Mouse (Mus musculus) forebrain, embryonic 10.5 days (tissue): Measurements from ENCODE around the gene Caln1. TPM values are rescaled to one million over a fixed set of nuclear protein-coding genes. Genes with fewer than 3 reads are reported as not detected.

Experiments used
- DNase-seq: peaks from one replicate; pipeline ENCODE4 v3.0.0-alpha.2; 2017; ENCODE audit warnings: low spot score; ENCODE audit errors: extremely low spot score
- H3K27ac ChIP-seq: fragments of 300-500 bp; sonication (generic); 2 replicates; pipeline ENCODE4 v1.5.1; 2016; ENCODE audit warnings: mild to moderate bottlenecking
- H3K27me3 ChIP-seq: fragments of 300-500 bp; sonication (generic); 2 replicates; pipeline ENCODE4 v1.6.1; 2016; ENCODE audit warnings: mild to moderate bottlenecking; ENCODE audit not compliant: poor library complexity, severe bottlenecking
- H3K36me3 ChIP-seq: fragments of 300-500 bp; sonication (generic); replicated peaks from 2 replicates; pipeline ENCODE4 v1.6.1; 2016; ENCODE audit warnings: mild to moderate bottlenecking, moderate library complexity
- H3K4me1 ChIP-seq: fragments of 300-500 bp; sonication (generic); 2 replicates; pipeline ENCODE4 v1.6.1; 2016
- H3K4me3 ChIP-seq: fragments of 300-500 bp; sonication (generic); 2 replicates; pipeline ENCODE4 v1.5.1; 2016; ENCODE audit warnings: mild to moderate bottlenecking, moderate library complexity
- H3K9me3 ChIP-seq: fragments of 300-500 bp; sonication (generic); 2 replicates; pipeline ENCODE4 v1.6.1; 2016; ENCODE audit warnings: mild to moderate bottlenecking, moderate library complexity
- WGBS: fragments of 180-500 bp; shearing (Covaris S2); methylation state at CpG from one replicate; pipeline ENCODE4 v1.1.7; 2016; 5-methylcytosine and 5-hydroxymethylcytosine counted together
- polyA plus RNA-seq: library from polyadenylated mRNA; unstranded; fragments of >200 nt; fragmentation: Nextera tagmentation; extraction: Ambion mirVana; gene quantifications from 2 replicates; pipeline ENCODE4 v1.2.1, GENCODE M21; 2016

Gene Caln1
- polyA plus RNA-seq, result 0.07 and 0.30 TPM in 2 replicates

DNA sequence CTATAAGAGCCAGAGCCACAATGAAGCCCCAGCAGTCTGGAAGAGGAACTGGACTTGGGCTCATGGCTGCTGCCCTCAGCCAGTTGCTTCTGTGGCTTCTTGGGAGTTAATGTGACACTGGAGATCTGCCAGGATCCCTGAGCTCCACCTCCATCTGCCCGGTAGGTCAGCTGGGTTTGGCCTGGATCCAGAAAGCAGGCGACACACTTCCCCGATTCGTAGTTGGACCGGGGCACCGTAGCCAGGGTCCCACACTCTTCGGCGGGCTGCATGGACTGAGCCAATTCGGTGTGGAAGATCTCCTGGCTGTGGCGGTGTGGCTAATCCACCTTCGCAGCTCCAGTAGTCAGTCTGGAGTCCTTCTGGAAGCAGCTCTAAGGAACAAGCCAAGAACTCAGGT, at the start of gene Caln1:
Gene Caln1, plus strand, starts transcription at position 219 of the 400 bp plus-strand sequence.
- Histone ChIP-seq H3K27me3 (no peaks in the 10 kb centered on the region), H3K27ac (no peak within 1 kb of the TSS), H3K4me1 (no peaks in the 10 kb centered on the region), H3K36me3 (no peaks in the 10 kb centered on the region), H3K4me3 (no peak within 1 kb of the TSS), H3K9me3 (no peaks in the 10 kb centered on the region)
- WGBS, result 95% methylated on average over 11 of the region's 11 CpGs
- DNase-seq, result no peak

DNA sequence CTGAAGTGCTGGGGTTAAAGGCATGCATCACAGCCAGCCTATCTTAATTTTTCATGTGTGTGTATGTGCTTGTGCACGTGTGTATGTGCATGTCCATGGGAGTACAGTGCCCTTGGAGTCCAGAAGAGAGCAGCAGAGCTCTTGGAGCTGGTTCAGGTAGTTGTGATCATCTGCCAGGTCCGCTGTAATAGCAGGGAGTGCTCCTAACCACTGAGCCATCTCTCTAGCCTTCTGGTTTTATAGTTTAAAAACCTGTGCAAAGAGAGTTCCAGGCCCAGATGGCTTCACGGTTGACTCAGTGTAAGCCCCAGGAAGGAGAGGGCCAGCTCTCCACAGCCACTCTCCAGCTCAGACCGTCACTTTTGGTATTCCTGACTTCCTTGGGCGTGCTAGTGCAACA, 49.5 kb upstream of the Caln1 start:
- DNase-seq, result no peak
- 93% methylated on average over 5 of the region's 5 CpGs for WGBS
- H3K27me3 ChIP-seq, result no peaks in the 10 kb centered on the region
- H3K36me3 ChIP-seq, result peaks cover 47% of the 10 kb centered on the region
- peaks cover 10% of the 10 kb centered on the region for H3K9me3 ChIP-seq
- H3K4me3 ChIP-seq, result no peak overlapping the region
- H3K4me1 ChIP-seq, result no peaks in the 10 kb centered on the region
- no peak overlapping the region for H3K27ac ChIP-seq

DNA sequence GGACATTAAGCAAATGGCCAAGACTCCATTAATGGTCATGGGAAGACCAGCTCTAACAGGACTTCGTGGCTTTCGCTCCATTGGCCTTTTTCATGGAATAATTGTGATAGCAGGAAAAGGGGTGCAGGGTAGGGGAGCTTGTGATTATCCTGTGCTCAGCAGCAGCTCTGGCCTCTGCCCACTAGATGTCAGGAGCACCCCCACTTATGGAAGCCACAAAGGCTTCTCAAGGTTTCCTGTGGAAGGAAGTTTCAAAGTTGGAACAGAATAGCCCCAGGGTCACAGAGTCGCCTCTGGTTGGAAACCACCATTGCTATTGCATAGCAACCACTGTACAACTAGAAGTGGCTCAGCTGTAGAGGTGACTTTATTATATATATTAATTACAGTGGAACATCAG, 48.8 kb upstream of the Caln1 start:
- no peak for DNase-seq
- peaks cover 47% of the 10 kb centered on the region for H3K36me3 ChIP-seq
- H3K27ac ChIP-seq, result no peak overlapping the region
- H3K27me3 ChIP-seq, result no peaks in the 10 kb centered on the region
- peaks cover 11% of the 10 kb centered on the region for H3K9me3 ChIP-seq
- H3K4me3 ChIP-seq, result no peak overlapping the region
- 89% methylated on average over 3 of the region's 3 CpGs for WGBS
- H3K4me1 ChIP-seq, result no peaks in the 10 kb centered on the region

DNA sequence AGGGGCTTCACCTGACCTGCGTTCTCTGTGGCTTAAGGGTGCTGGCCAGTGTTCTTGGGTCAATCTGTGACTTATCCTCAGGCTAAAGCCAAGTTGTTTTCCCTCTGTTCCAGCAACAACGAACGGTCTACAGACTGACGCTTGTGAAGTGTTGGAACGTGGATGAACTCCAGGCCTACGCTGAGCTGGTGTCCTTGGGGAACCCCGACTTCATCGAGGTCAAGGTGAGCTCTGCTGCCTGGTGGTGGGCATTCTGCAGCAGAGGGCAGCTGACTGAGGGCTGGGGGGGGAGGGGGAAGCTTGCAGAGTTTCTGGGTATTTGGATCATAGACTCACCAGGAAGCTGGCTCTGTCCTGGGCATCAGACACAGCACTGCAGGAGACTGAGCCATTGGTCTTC, 43.8 kb upstream of the Caln1 start:
- no peaks in the 10 kb centered on the region for H3K4me1 ChIP-seq
- WGBS, result 96% methylated on average over 8 of the region's 8 CpGs
- H3K4me3 ChIP-seq, result no peak overlapping the region
- peaks cover 11% of the 10 kb centered on the region for H3K9me3 ChIP-seq
- H3K27me3 ChIP-seq, result no peaks in the 10 kb centered on the region
- peaks cover 48% of the 10 kb centered on the region for H3K36me3 ChIP-seq
- no peak for DNase-seq
- H3K27ac ChIP-seq, result no peak overlapping the region

DNA sequence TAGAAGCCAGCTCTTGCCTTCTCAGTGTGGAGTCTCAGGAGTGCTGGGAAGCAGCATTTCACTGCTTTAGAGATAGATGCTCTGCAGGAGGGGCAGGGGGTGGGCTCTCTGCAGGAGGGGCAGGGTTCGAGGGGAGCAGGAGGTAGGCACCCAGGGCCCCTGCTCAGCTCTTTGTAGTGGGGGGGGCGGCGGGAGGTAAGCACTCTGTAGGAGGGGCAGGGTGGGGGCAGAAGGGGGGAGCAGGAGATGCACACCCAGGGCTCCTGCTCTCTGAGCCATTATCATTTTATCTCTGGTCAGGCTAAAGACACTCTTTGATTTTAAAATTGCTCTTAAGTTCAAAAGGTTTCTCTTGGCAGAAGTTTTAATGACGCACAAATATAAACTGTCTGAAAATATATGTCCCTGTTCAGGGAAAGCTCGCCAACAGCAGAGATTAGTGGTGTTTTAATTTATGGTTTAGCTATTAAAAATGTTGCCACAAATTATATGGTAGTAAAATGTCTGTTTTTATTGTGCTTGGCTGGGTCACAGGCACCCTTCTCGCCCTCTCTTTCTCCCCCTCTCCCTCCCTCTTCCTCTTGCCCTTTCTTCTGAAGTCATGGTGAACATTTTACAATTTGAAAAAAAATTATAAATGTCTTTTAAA, 41.5 kb upstream of the Caln1 start:
- DNase-seq, result no peak
- H3K27ac ChIP-seq, result no peak overlapping the region
- 85% methylated on average over 6 of the region's 6 CpGs for WGBS

DNA sequence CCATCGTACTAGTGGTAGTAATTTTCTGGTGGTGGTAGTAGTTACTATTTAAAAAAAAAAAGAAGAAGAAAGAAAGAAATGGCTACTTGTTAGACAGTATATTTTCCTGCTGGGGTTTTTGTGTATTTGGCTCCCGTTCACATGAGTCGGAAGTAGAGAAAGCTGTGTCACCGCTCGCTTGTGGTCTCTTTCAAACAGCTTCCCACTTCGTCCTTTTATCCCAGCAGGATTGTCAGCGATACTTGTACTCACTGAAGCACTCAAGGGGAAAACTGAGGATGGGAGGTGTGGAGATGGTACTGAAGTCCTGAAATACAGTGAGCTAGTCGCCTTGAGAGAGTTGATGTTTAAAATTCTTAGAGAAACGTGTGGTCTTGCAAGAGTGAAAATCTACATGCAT, 40.9 kb upstream of the Caln1 start:
- WGBS, result 89% methylated on average over 9 of the region's 9 CpGs
- peaks cover 48% of the 10 kb centered on the region for H3K36me3 ChIP-seq

More for the DNA sequence above, 41.5 kb upstream of the Caln1 start:
- Histone ChIP-seq H3K4me1 (no peaks in the 10 kb centered on the region; the same call in 1 of the 2 replicates), H3K27me3 (no peaks in the 10 kb centered on the region), H3K36me3 (peaks cover 48% of the 10 kb centered on the region), H3K4me3 (no peak overlapping the region), H3K9me3 (peaks cover 11% of the 10 kb centered on the region)

DNA sequence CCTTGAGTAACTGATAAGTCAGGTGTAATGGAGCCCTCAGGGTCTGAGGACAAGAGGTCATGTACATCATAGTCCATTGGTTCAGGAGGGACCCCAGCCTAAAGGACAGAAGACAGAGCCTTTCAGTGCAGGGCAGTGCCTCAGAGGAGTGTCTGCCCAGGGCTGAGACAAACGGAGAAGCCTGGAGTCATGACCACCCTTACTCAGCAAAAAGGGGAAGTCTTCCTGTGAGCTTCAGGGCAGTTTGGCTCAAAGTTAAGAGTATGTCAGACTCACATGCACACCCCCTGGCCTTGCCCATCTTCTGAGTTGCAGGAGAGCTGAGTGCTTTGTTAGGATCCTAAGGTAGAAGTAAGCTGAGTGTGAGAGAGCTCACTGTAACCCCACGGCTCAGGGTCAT, 39.4 kb upstream of the Caln1 start:
- WGBS, result 82% methylated on average over 2 of the region's 2 CpGs
- H3K4me3 ChIP-seq, result no peak overlapping the region
- H3K27ac ChIP-seq, result no peak overlapping the region
- no peaks in the 10 kb centered on the region; the same call in 1 of the 2 replicates for H3K4me1 ChIP-seq
- H3K9me3 ChIP-seq, result 0 out of 2 replicates have a peak, but pooled peaks cover under 1% of the 10 kb centered on the region
- no peak for DNase-seq
- H3K36me3 ChIP-seq, result peaks cover 43% of the 10 kb centered on the region
- H3K27me3 ChIP-seq, result no peaks in the 10 kb centered on the region; the same call in 1 of the 2 replicates

More for the DNA sequence above, 40.9 kb upstream of the Caln1 start:
- peaks cover 11% of the 10 kb centered on the region for H3K9me3 ChIP-seq
- no peaks in the 10 kb centered on the region; the same call in 1 of the 2 replicates for H3K4me1 ChIP-seq
- H3K27ac ChIP-seq, result no peak overlapping the region
- no peak for DNase-seq
- H3K27me3 ChIP-seq, result no peaks in the 10 kb centered on the region
- H3K4me3 ChIP-seq, result no peak overlapping the region

DNA sequence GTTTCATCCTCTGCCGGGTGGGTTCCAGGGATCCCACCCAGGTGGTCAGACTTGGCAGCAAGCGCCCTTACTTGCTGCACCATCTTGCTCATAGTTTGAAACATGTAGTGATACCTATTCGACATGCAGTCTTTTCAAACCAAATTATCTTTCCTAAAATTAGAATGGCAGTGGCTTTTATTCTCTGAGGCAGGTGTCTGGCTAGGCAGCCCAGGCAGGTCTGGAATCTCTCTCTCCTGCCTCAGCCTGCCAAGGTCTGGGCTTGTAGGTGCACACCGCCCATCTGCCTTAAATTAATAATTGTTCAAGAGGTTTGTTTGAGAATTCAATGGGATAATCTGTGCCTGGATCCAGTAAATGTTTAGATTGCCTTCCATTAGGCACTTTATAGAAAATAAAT, 38.5 kb upstream of the Caln1 start:
- Histone ChIP-seq H3K27me3 (peaks cover 6% of the 10 kb centered on the region; the same call in 1 of the 2 replicates), H3K4me1 (no peaks in the 10 kb centered on the region; the same call in 1 of the 2 replicates), H3K27ac (no peak overlapping the region), H3K4me3 (no peak overlapping the region), H3K9me3 (peaks cover 6% of the 10 kb centered on the region), H3K36me3 (peaks cover 43% of the 10 kb centered on the region)
- WGBS, result 90% methylated on average over 4 of the region's 4 CpGs
- no peak for DNase-seq

DNA sequence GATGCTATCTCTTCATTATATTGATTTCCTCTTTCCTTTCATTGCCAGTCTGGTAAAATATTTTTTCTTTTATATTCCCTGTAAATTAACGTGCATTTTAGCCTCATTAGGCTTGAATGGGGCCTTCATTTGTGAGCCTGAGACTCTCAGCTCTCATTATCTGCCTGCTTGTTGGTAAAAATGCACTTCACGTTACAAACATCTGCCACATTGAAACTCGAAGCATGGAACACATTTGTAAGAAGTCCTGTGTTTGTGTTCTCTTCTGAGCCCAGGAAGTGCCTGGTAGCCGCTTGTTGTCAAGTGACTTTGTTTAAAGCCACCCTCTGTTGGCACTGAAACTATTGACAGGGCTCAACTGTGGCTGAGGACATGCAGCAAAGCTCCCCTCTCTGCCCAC, 38.0 kb upstream of the Caln1 start:
- Histone ChIP-seq H3K27me3 (peaks cover 10% of the 10 kb centered on the region; the same call in 1 of the 2 replicates), H3K4me3 (no peak overlapping the region), H3K27ac (peak overlapping the region; percentile 60; the same call in 1 of the 2 replicates), H3K36me3 (peaks cover 43% of the 10 kb centered on the region), H3K4me1 (no peaks in the 10 kb centered on the region; the same call in 1 of the 2 replicates), H3K9me3 (peaks cover 6% of the 10 kb centered on the region)
- WGBS, result 83% methylated on average over 4 of the region's 4 CpGs
- DNase-seq, result no peak

DNA sequence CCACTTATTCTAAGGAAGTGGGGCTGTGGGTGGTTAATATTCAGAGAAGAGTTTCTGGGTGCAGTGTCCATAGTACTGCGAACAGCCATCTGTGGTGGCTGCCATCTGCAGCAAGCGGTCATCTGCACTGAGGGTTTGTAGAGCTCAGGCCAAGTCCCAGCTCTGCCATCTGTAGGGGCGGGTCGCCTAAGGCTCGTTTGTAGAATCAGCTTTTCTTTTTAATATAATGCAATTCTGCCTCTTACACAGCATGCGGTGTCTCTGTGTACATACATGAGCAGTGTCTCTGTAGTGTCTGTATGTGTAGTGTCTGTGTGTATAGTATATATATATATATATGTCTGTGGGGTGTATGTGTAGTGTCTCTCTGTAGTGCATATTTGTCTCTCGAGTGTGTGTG, 35.7 kb upstream of the Caln1 start:
- no peak overlapping the region for H3K27ac ChIP-seq
- peaks cover 22% of the 10 kb centered on the region; the same call in 1 of the 2 replicates for H3K27me3 ChIP-seq
- 95% methylated on average over 7 of the region's 7 CpGs for WGBS
- H3K36me3 ChIP-seq, result peaks cover 47% of the 10 kb centered on the region
- no peak for DNase-seq
- H3K9me3 ChIP-seq, result peaks cover 6% of the 10 kb centered on the region
- no peaks in the 10 kb centered on the region; the same call in 1 of the 2 replicates for H3K4me1 ChIP-seq
- H3K4me3 ChIP-seq, result no peak overlapping the region

DNA sequence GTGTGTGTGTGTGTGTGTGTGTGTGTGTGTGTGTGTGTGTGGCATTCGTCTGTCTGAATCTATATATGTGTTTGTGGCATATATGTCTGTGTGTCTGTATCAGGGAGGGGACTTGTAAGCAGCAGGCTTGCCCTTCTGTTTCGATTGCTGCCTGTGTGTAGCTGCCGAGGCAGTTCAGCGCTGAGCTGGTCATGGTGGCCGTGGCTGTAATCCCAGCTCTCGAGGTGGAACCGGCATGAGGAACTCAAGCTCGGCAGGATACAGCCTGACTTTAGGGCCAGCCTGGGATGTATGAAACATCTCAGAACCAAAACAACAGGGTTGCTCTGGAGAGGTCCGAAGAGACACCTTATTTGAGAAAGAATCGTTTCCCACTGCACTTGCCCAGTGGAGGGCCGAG, 35.3 kb upstream of the Caln1 start:
- Histone ChIP-seq H3K36me3 (peaks cover 43% of the 10 kb centered on the region), H3K27me3 (peaks cover 22% of the 10 kb centered on the region; the same call in 1 of the 2 replicates), H3K27ac (no peak overlapping the region), H3K4me1 (no peaks in the 10 kb centered on the region; the same call in 1 of the 2 replicates), H3K4me3 (no peak overlapping the region), H3K9me3 (peaks cover 6% of the 10 kb centered on the region)
- no peak for DNase-seq
- WGBS, result 91% methylated on average over 11 of the region's 11 CpGs

DNA sequence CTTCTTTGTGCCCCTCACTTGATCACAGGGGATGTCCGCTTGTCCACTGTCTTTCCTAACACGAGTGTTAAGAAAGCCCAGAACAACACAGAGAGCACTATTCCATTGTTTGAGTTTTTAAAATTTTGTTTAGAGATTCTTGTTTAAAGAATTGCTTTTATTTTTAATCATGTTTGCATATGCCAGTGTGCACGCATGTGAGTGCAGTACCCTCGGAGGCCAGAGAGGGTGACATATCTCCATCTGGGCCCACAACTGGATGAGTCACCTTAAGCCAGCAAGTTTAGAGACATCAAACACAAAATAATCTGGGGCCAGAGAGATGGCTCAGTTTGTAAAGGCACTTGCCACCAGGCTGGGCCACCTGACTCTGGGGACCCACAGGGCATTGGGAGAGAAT, 33.8 kb upstream of the Caln1 start:
- no peak for DNase-seq
- H3K36me3 ChIP-seq, result peaks cover 47% of the 10 kb centered on the region
- 96% methylated on average over 4 of the region's 4 CpGs for WGBS

DNA sequence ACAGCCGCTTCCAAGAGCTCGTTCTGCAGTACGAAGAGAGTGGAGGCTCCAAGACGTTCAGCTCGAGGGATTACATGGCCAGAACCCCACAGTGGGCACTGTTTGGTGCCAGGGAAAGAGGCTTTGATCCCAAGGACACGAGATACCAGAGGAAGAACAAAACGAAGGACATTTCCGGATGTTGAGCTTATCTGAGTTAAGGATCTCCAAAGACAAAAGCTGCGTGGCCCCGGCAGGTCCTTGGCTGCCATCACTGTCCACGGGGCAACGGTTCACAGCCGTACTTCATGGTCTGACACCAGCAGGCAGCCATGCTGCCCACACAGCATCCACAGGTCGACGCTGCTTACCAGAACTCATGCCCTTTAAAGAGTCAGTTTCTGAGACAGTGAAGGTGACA, 28.6 kb upstream of the Caln1 start:
- Histone ChIP-seq H3K4me3 (no peak overlapping the region), H3K4me1 (no peaks in the 10 kb centered on the region), H3K9me3 (no peaks in the 10 kb centered on the region; the same call in 1 of the 2 replicates), H3K36me3 (peaks cover 72% of the 10 kb centered on the region), H3K27me3 (peaks cover 47% of the 10 kb centered on the region), H3K27ac (no peak overlapping the region)
- DNase-seq, result no peak
- WGBS, result 96% methylated on average over 15 of the region's 15 CpGs

More for the DNA sequence above, 33.8 kb upstream of the Caln1 start:
- no peaks in the 10 kb centered on the region; the same call in 1 of the 2 replicates for H3K4me1 ChIP-seq
- no peak overlapping the region for H3K27ac ChIP-seq
- H3K4me3 ChIP-seq, result no peak overlapping the region
- peaks cover 33% of the 10 kb centered on the region for H3K27me3 ChIP-seq
- peaks cover 6% of the 10 kb centered on the region for H3K9me3 ChIP-seq
